8 mouse cellular contexts compared by ENCODE assay signal in the genomic region with DNA sequence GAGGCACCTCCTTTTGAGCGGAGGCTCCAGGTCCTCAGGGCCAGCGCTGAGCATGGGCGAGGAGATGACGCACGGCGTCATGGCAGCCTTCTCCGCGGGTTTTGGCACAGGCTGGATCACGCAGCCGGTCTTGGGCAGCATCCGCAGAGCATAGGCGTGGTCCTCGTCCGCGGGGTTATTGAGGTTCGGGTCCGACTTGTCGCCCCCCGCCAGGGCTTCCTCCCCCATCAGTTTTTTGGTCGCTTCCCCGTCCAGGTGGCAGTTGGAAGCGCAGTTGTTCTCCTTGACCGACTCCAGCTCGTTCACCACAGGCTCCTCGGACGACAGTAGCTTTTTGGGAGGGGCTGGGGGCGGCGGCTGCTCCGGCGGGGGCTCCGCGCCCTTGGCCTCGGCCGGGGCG.
DNase-seq lines count a peak whose midpoint lies in the region; ATAC-seq and TF ChIP-seq lines count a peak whose summit lies in the region.

No protein-coding gene starts in this region.

- H3K27ac ChIP-seq in heart, adult 2 months: no peak overlapping the region
- H3K27ac ChIP-seq in ES-Bruce4 (ENCODE audit: insufficient read depth, low read length): no peak overlapping the region
- no peak overlapping the region for H3K27ac ChIP-seq in embryonic facial prominence, embryonic 12.5 days
- 0 out of 2 replicates have a peak overlapping the region, but pooled peaks have one; percentile 7 for H3K27ac ChIP-seq in limb, embryonic 12.5 days
- H3K27ac ChIP-seq in stomach, embryonic 15.5 days: no peak overlapping the region

- no peak for DNase-seq in heart, adult 2 months
- no peak for DNase-seq in heart, postnatal 4 days
- no peak for DNase-seq in spleen, postnatal 4 days (ENCODE audit: low spot score in 2 of 2)

- H3K36me3 ChIP-seq in heart, adult 2 months (ENCODE audit: control insufficient read depth, insufficient read depth, low read length): no peaks in the 10 kb centered on the region
- no peaks in the 10 kb centered on the region for H3K36me3 ChIP-seq in ES-Bruce4 (ENCODE audit: control insufficient read depth, insufficient read depth, low read length, poor library complexity, severe bottlenecking)
- H3K36me3 ChIP-seq in embryonic facial prominence, embryonic 12.5 days: peaks cover 7% of the 10 kb centered on the region; the same call in 1 of the 2 replicates
- H3K36me3 ChIP-seq in limb, embryonic 12.5 days: peaks cover 4% of the 10 kb centered on the region; the same call in 1 of the 2 replicates
- no peaks in the 10 kb centered on the region for H3K36me3 ChIP-seq in stomach, embryonic 15.5 days

- no peak for ATAC-seq in embryonic facial prominence, embryonic 12.5 days (ENCODE audit: insufficient number of reproducible peaks, insufficient read depth, low FRiP score, low TSS enrichment)
- ATAC-seq in limb, embryonic 12.5 days (ENCODE audit: insufficient number of reproducible peaks, insufficient read depth, low FRiP score, low TSS enrichment, low read depth): no peak
- no peak; the same call in 1 of the 2 replicates for ATAC-seq in stomach, embryonic 15.5 days (ENCODE audit: insufficient read depth, low FRiP score, low read depth)
- no peak for ATAC-seq in CD4-positive, CD25-positive, alpha-beta regulatory T cell, adult 4 months

- WGBS in heart, adult 2 months: 13% methylated on average over 35 of the region's 35 CpGs
- WGBS in embryonic facial prominence, embryonic 12.5 days: 8% methylated on average over 35 of the region's 35 CpGs
- WGBS in limb, embryonic 12.5 days: 2% methylated on average over 35 of the region's 35 CpGs
- WGBS in stomach, embryonic 15.5 days: 6% methylated on average over 35 of the region's 35 CpGs

- H3K4me3 ChIP-seq in heart, adult 2 months: peak overlapping the region; percentile 52; the same call in 1 of the 2 replicates
- H3K4me3 ChIP-seq in ES-Bruce4 (ENCODE audit: low read depth, low read length): peak overlapping the region; percentile 21
- peak overlapping the region; percentile 54 for H3K4me3 ChIP-seq in embryonic facial prominence, embryonic 12.5 days
- peak overlapping the region; percentile 58 for H3K4me3 ChIP-seq in limb, embryonic 12.5 days (replicated peaks)
- peak overlapping the region; percentile 51 for H3K4me3 ChIP-seq in stomach, embryonic 15.5 days (replicated peaks)

- H3K27me3 ChIP-seq in heart, adult 2 months (ENCODE audit: control insufficient read depth, insufficient read depth, low read length): peaks cover 2% of the 10 kb centered on the region; the same call in 1 of the 2 replicates
- peaks cover 17% of the 10 kb centered on the region for H3K27me3 ChIP-seq in ES-Bruce4 (ENCODE audit: control insufficient read depth, insufficient read depth, low read length, poor library complexity, severe bottlenecking)
- H3K27me3 ChIP-seq in embryonic facial prominence, embryonic 12.5 days: peaks cover 43% of the 10 kb centered on the region
- H3K27me3 ChIP-seq in limb, embryonic 12.5 days: peaks cover 78% of the 10 kb centered on the region
- H3K27me3 ChIP-seq in stomach, embryonic 15.5 days (replicated peaks): peaks cover 37% of the 10 kb centered on the region

- H3K9me3 ChIP-seq in ES-Bruce4 (replicated peaks; ENCODE audit: control insufficient read depth, insufficient read depth, low read length, poor library complexity, severe bottlenecking): no peaks in the 10 kb centered on the region
- no peaks in the 10 kb centered on the region for H3K9me3 ChIP-seq in embryonic facial prominence, embryonic 12.5 days
- no peaks in the 10 kb centered on the region for H3K9me3 ChIP-seq in limb, embryonic 12.5 days
- no peaks in the 10 kb centered on the region for H3K9me3 ChIP-seq in stomach, embryonic 15.5 days

- H3K79me2 ChIP-seq in heart, adult 2 months (replicated peaks; ENCODE audit: control insufficient read depth, insufficient read depth, low read length): no peaks in the 10 kb centered on the region

- TF ChIP-seq POLR2A in heart, adult 2 months (IDR thresholded peaks at IDR 0.05; ENCODE audit: insufficient read depth, low read depth, low read length): no peak
- TF ChIP-seq POLR2A in ES-Bruce4 (IDR thresholded peaks at IDR 0.05; ENCODE audit: insufficient read depth, low read length): no peak

- intact Hi-C loops in heart, adult 2 months (cut with DNase I): no loop called here

- peak overlapping the region; percentile 99 for H3K4me2 ChIP-seq in embryonic facial prominence, embryonic 12.5 days (replicated peaks)
- peak overlapping the region; percentile 98 for H3K4me2 ChIP-seq in limb, embryonic 12.5 days
- peak overlapping the region; percentile 96 for H3K4me2 ChIP-seq in stomach, embryonic 15.5 days

- no peaks in the 10 kb centered on the region for H3K4me1 ChIP-seq in heart, adult 2 months (ENCODE audit: control insufficient read depth, insufficient read depth, low read length)
- H3K4me1 ChIP-seq in ES-Bruce4 (ENCODE audit: control insufficient read depth, insufficient read depth, low read length): no peaks in the 10 kb centered on the region
- H3K4me1 ChIP-seq in embryonic facial prominence, embryonic 12.5 days: peaks cover 20% of the 10 kb centered on the region
- peaks cover 21% of the 10 kb centered on the region for H3K4me1 ChIP-seq in limb, embryonic 12.5 days (replicated peaks)
- peaks cover 17% of the 10 kb centered on the region for H3K4me1 ChIP-seq in stomach, embryonic 15.5 days

- TF ChIP-seq CTCF in heart, adult 2 months (IDR thresholded peaks at IDR 0.05): no peak
- TF ChIP-seq CTCF in ES-Bruce4 (IDR thresholded peaks at IDR 0.05; ENCODE audit: low read depth, low read length): no peak

- peak overlapping the region; percentile 67 for H3K9ac ChIP-seq in heart, adult 2 months (ENCODE audit: low read depth, low read length)
- H3K9ac ChIP-seq in ES-Bruce4 (ENCODE audit: low read depth, poor library complexity, severe bottlenecking): peak overlapping the region; percentile 31; the same call in 1 of the 2 replicates
- H3K9ac ChIP-seq in embryonic facial prominence, embryonic 12.5 days: peak overlapping the region; percentile 63
- H3K9ac ChIP-seq in limb, embryonic 12.5 days (replicated peaks): peak overlapping the region; percentile 67
- no peak overlapping the region for H3K9ac ChIP-seq in stomach, embryonic 15.5 days

- TF ChIP-seq EP300 in heart, adult 2 months (IDR thresholded peaks at IDR 0.05; ENCODE audit: insufficient read depth, low read depth, low read length): no peak
- no peak for TF ChIP-seq EP300 in ES-Bruce4 (IDR thresholded peaks at IDR 0.05; ENCODE audit: insufficient read depth, low read depth, low read length)
